Mouse (Mus musculus) cerebellum, postnatal 25 days (tissue): ENCODE measurements around the gene Gid4.

Source experiments
- DNase-seq, 2 experiments: peaks; one replicate each; pipeline ENCODE4 v3.0.0; 2021; ENCODE audit warnings: mixed read lengths in 2 of 2

Gid4 gene

DNA sequence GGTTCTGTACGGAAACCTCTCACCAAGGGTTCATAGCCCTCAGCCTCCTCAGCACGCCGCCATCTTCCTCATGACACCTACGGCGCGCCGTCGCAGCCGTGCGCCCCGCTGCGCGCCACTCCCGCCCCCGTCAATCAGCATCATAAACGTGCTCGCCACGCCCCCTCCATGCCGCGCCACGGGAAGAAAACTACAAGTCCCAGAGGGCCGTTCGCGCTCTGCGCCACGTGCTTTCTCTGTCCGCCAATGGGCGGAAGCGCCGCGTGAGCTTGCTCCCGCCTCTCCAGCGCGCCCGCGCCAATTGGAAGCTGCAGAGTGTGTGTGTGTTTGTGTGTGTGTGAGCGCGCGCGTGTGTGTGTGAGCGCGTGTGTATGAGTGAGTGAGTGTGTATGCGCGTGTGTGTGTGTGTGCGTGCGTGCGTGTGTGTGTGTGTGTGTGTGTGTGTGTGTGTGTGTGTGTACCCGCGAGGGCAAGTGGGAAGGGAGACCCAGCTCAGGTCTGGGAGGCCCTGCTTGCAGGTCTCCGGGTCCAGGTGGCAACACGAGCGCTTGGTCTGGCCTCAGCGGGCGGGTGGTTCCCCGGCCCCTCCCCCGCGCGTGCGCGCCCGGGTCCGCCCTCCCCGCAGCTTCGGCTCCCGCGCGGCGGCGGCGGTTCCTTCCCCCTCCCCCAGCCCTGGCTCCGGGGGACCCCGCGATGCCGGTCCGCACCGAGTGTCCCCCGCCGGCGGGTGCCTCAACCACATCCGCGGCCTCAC is at the start of gene Gid4:
Gene Gid4 (plus strand): TSS at position 183 of the 754 bp plus-strand sequence.
- peak; percentile 99 for DNase-seq

GRCm38 (mm10) chr11:60367256-60367655 is 49.7 kb upstream of the Gid4 start:
- DNase-seq: no peak

DNA sequence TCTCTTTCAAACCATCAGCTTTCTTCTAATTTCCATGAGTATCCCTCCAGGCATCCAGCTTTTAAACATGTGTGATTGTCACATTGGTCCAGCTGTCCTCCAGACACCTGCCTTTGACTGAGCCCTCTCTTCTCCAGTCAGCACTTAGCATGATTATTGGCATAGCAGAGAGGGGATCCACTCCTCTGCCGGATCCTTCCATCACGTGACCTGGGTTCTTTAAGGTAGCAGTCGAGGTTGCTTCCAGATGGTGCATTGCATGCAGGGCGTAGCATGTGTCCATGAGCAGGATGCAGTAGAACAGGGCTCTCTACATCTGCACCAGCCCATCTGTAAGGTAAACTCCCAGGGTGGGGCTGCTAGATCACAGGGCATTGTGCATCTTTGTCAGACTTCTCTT is 48.0 kb upstream of the Gid4 start:
- DNase-seq: no peak

- peak; percentile 49 to 59 for DNase-seq
Measured at GRCm38 (mm10) chr11:60369448-60369847, 47.5 kb upstream of the Gid4 start.

DNA sequence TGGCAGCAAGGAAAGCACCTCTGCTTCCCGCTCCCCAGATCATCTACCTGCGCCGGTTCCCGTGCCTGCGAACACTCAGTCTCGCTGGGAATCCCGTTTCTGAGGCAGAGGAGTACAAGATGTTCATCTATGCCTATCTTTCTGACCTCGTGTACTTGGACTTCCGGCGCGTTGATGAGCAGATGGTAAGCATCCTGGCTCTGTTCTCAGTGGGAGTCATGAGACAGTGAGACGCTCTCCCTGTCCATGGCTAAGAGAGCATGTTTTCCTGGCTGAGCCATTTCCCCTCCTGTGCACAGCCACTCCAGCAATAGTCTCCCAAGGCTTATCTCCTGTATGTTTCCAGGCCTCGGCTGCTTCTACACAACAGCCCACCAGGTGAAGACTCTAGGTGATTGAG is 46.5 kb upstream of the Gid4 start:
- peak; percentile 39 for DNase-seq

- DNase-seq: no peak
Measured at GRCm38 (mm10) chr11:60374481-60374880, 42.5 kb upstream of the Gid4 start.

GRCm38 (mm10) chr11:60383518-60383917 is 33.4 kb upstream of the Gid4 start:
- no peak for DNase-seq

- peak; percentile 38 to 39 for DNase-seq
Measured at GRCm38 (mm10) chr11:60384762-60385421, 32.1 kb upstream of the Gid4 start.

DNA sequence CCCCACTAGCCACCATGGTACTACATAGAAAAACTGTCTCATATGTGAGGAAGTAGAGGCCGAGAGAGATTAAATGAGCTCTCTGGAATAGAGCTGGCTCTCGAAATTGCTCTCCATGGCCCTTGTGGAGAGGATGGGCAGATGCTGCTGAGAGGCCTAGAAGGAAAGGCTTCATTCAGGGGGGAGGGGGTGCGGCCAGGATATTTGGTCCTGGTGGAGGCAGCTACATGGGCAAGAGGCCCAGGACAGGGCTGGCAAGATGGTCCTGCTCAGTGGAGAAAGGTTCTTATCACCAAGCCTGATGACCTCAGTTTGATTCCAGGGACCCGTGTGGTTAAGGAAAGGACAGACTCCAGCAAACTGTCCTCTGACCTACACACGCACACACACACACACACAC is 31.0 kb upstream of the Gid4 start:
- no peak for DNase-seq

DNA sequence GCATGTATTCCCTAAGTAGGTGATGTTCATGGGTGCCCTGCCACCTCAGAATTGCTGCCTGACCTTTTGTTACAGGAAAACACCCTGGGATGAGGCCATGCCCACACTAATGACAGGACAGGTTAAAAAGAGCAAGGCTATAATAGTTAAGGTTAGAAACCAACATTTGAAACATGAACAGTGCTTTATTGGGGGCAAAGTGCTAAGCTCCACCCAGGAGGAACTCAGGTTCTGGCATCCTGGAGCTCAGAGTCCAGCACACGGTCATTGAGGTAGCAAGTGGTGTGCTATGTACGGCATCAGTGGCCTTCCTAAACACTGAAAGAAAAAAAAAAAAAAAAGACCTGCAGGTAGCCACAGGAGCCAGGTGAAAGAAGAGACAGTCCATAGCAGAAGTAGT is 29.0 kb upstream of the Gid4 start:
- DNase-seq: no peak

- no peak for DNase-seq
Measured at GRCm38 (mm10) chr11:60391346-60391745, 25.6 kb upstream of the Gid4 start.

- DNase-seq: peak; percentile 55 to 71
Measured at GRCm38 (mm10) chr11:60396546-60396945, 20.4 kb upstream of the Gid4 start.

DNA sequence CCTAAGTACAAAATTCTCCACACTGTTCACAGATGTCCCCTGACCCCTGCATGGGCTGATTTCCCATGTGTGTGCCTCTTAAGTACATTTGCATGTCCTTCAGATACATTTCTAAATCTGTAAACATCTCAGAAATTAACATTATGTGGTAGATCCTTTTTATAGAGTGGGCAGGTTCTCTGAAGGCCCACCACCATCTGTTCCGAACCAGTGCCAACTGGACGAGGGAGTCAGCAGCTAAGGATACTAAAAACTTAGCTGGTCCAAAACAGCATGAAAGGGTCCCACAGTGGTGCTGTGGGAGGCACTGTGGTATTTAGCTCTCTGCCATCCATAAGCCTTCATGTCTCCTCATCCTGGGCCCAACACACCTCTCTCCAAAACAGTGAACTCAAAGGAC is 19.8 kb upstream of the Gid4 start:
- DNase-seq: peak in 1 of 2 experiments; percentile 28

DNA sequence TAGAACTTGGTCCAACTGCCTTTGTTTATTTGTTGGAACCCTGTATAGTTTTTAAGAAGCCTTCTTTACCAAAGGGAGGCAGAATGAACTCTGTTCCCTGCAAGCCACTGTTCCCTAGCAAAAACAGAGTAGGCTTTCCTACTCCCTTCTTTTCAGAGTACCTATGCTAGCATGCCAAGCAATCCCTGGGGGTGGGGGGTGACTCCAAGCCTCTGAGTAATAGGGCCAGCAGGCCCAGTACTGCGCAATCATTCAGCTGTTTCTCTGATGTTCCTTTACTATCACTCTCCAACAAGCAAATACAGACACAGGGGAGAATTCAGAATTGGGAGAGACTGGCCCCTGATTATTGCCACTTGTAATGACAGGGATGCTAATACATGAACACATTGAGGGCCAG is 10.3 kb upstream of the Gid4 start:
- DNase-seq: no peak

- DNase-seq: peak; percentile 53 to 80
Measured at GRCm38 (mm10) chr11:60412173-60412572, 4.8 kb upstream of the Gid4 start.

DNA sequence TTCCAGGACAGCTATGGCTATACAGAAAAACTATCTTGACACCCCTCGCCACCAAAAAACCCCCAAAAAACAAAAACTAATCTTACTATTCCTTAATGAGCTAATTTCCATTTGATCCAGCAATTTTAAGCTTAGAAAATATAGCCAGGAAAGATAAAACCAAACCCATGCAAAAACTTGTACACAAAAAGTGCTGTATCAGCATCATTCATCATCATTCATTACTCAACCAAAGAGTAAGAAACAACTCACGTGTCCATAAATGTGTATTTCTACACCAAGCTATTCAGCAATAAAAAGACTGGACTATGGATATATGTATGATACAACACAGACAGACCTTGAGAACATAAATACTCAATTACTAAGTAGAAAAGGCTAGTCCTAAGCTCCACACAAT is 4.0 kb upstream of the Gid4 start:
- no peak for DNase-seq

- DNase-seq: no peak
Measured at GRCm38 (mm10) chr11:60416590-60416962, 369 bp upstream of the Gid4 start.

- DNase-seq: no peak
Measured at GRCm38 (mm10) chr11:60417717-60418472, 950 bp downstream of the Gid4 start, which contains the start of gene Atpaf2. Gene Atpaf2, minus strand, starts transcription at chr11:60418457.

DNA sequence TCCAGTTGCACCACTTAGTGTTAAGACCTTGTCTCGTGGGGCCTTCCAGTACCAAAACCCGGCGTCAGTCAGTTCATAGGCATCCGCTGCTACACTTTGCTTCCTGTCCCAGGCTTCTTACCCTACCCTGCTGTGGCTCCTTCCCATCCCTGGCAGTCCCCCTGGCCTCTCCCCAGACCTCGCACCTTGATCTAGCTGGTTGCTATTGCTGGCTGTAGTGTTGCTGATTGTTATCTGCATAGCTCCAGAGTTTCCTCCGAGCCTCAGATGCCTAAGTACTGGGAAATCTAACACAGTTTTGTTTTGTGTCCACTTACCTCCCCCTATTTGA is 1.5 kb downstream of the Gid4 start:
- peak in 1 of 2 experiments; percentile 17 for DNase-seq

- DNase-seq: peak in 1 of 2 experiments; percentile 16
Measured at GRCm38 (mm10) chr11:60422046-60422668, 5.2 kb downstream of the Gid4 start.

DNA sequence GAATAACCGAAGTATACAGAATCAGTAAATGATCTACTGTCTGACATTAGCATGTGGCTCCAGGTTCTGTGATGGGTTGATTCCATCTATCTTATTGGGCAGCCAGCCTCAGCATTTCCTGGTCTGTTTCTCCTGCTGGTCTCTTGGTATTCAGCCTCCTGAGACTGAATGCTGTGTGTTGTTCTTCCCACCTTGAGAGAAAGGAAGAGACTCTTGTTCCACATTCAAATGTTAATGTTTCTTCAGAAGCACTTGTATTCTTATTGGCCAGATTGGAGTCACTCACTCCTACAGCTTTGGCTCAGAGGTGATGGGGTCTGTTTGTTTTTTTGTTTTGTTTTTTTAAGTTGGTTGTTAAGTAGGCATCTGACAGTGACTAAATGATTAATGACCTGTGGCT is 6.1 kb downstream of the Gid4 start:
- DNase-seq: no peak

DNA sequence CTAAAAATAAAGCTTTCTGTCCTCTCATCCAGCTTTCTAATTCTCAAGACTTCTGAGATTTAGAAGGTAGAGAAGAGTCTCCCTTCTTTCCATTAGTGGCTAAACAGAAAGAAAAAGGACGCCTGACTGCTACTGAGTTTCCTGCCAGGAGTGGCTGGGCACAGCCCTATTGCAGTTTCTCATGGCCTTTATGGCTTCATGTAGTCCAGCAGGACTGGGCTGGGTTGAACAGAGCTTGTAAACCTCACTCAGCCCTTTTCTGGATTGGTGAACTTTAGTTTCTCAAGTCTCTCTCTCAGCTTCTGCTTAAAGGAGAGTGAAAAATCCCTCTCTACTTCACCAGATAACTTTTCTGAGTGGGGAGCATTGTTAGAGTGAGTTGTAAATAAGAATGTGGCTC is 9.5 kb downstream of the Gid4 start:
- DNase-seq: no peak

DNA sequence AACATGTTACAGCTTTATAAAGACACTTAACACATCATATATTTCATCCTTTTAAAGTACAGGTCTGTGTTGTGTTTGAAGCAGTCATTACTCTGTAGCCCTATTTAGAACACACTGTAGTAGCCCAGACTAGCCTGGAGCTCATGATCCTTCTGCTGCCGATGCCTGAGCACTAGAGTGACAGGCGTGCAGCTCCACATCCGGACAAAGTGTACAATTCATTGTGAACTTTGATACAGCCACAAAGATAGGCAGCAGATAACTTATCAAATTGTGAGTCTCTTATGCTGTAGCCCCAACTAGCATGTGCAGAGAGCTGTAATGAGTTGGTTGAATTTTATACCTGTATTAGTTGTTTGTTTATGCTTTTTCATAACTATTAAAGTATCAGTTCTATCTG is 10.7 kb downstream of the Gid4 start:
- DNase-seq: no peak
